Mouse (Mus musculus) lung, embryonic 16.5 days (tissue): ENCODE measurements around the gene Cops2. TPM values are rescaled to one million over a fixed set of nuclear protein-coding genes. Genes with fewer than 3 reads are reported as not detected.

ENCODE experiments used
- ATAC-seq: fragments of 200-750 bp; cut with Nextera tagmentation; 2 replicates; pipeline ENCODE4 v1.8.0; 2017; ENCODE audit warnings: low read depth, mild to moderate bottlenecking, moderate library complexity
- H3K27ac ChIP-seq: fragments of 300-500 bp; sonication (generic); 2 replicates; pipeline ENCODE4 v1.5.1; 2014; ENCODE audit warnings: mild to moderate bottlenecking, control low read depth, low read length
- H3K27me3 ChIP-seq: fragments of 300-500 bp; sonication (generic); 2 replicates; pipeline ENCODE4 v1.6.1; 2014; ENCODE audit warnings: low read depth, low read length, mixed read lengths; ENCODE audit not compliant: control insufficient read depth, insufficient read depth
- H3K36me3 ChIP-seq: fragments of 300-500 bp; sonication (generic); 2 replicates; pipeline ENCODE4 v1.6.1; 2014; ENCODE audit warnings: low read length; ENCODE audit not compliant: control insufficient read depth, insufficient read depth
- H3K4me1 ChIP-seq: fragments of 300-500 bp; sonication (generic); replicated peaks from 2 replicates; pipeline ENCODE4 v1.6.1; 2014; ENCODE audit warnings: low read length, mixed read lengths; ENCODE audit not compliant: control insufficient read depth, insufficient read depth
- H3K4me2 ChIP-seq: fragments of 300-500 bp; sonication (generic); 2 replicates; pipeline ENCODE4 v1.6.1; 2014; ENCODE audit warnings: low read depth, low read length, control low read depth
- H3K4me3 ChIP-seq: fragments of 300-500 bp; sonication (generic); 2 replicates; pipeline ENCODE4 v1.5.1; 2014; ENCODE audit warnings: mild to moderate bottlenecking, low read length, control low read depth
- H3K9ac ChIP-seq: fragments of 300-500 bp; sonication (generic); 2 replicates; pipeline ENCODE4 v1.6.1; 2014; ENCODE audit warnings: low read length, control low read depth
- H3K9me3 ChIP-seq: fragments of 300-500 bp; sonication (generic); 2 replicates; pipeline ENCODE4 v1.6.1; 2016; ENCODE audit warnings: low read length; ENCODE audit not compliant: control insufficient read depth
- WGBS: fragments of 180-500 bp; shearing (Covaris S2); extraction: QIAGEN DNeasy Blood & Tissue Kit; methylation state at CpG from one replicate; pipeline ENCODE4 v1.1.7; 2014; 5-methylcytosine and 5-hydroxymethylcytosine counted together
- polyA plus RNA-seq: library from polyadenylated mRNA; unstranded; fragments of >200 nt; fragmentation: Nextera tagmentation; extraction: Ambion mirVana; gene quantifications from 2 replicates; pipeline ENCODE4 v1.2.1, GENCODE M21; 2015

The Cops2 gene
- polyA plus RNA-seq, 1 experiment from 2014 or later: 74.8 TPM

- Histone ChIP-seq H3K4me2 (no peak overlapping the region), H3K36me3 (peaks cover 30% of the 10 kb centered on the region), H3K9me3 (no peaks in the 10 kb centered on the region), H3K9ac (no peak overlapping the region), H3K4me3 (no peak overlapping the region), H3K27ac (no peak overlapping the region), H3K27me3 (no peaks in the 10 kb centered on the region), H3K4me1 (no peaks in the 10 kb centered on the region)
- WGBS: 79% methylated on average over 2 of the region's 2 CpGs
- ATAC-seq: no peak
Observed at GRCm38 (mm10) chr2:125838708-125839284, 20.1 kb downstream of the Cops2 start.

- 94% methylated on average over 7 of the region's 7 CpGs for WGBS
- ATAC-seq: no peak
Observed at GRCm38 (mm10) chr2:125838091-125838490, 20.8 kb downstream of the Cops2 start.

GRCm38 (mm10) chr2:125829924-125830323, 29.0 kb downstream of the Cops2 start:
- ATAC-seq: no peak
- Histone ChIP-seq H3K27me3 (no peaks in the 10 kb centered on the region), H3K4me3 (no peak overlapping the region), H3K36me3 (peaks cover 29% of the 10 kb centered on the region), H3K4me1 (no peaks in the 10 kb centered on the region), H3K9me3 (no peaks in the 10 kb centered on the region), H3K27ac (no peak overlapping the region), H3K4me2 (no peak overlapping the region), H3K9ac (no peak overlapping the region)
- 89% methylated on average over 2 of the region's 2 CpGs for WGBS

More at GRCm38 (mm10) chr2:125838091-125838490, 20.8 kb downstream of the Cops2 start:
- H3K9me3 ChIP-seq: no peaks in the 10 kb centered on the region
- no peak overlapping the region for H3K9ac ChIP-seq
- no peaks in the 10 kb centered on the region for H3K4me1 ChIP-seq
- no peaks in the 10 kb centered on the region for H3K27me3 ChIP-seq
- no peak overlapping the region for H3K4me3 ChIP-seq
- peaks cover 34% of the 10 kb centered on the region for H3K36me3 ChIP-seq
- no peak overlapping the region for H3K4me2 ChIP-seq
- no peak overlapping the region for H3K27ac ChIP-seq

- Histone ChIP-seq H3K4me1 (no peaks in the 10 kb centered on the region), H3K9me3 (no peaks in the 10 kb centered on the region), H3K27ac (no peak overlapping the region), H3K27me3 (no peaks in the 10 kb centered on the region), H3K9ac (no peak overlapping the region), H3K4me2 (no peak overlapping the region), H3K36me3 (peaks cover 20% of the 10 kb centered on the region), H3K4me3 (no peak overlapping the region)
- no peak for ATAC-seq
- WGBS: 83% methylated on average over 4 of the region's 4 CpGs
Observed at GRCm38 (mm10) chr2:125827898-125828297, 31.0 kb downstream of the Cops2 start.

- no peak overlapping the region for H3K4me3 ChIP-seq
- no peaks in the 10 kb centered on the region for H3K9me3 ChIP-seq
- no peaks in the 10 kb centered on the region for H3K27me3 ChIP-seq
- 77% methylated on average over 4 of the region's 4 CpGs for WGBS
- no peak overlapping the region for H3K4me2 ChIP-seq
- H3K9ac ChIP-seq: no peak overlapping the region
- H3K4me1 ChIP-seq: no peaks in the 10 kb centered on the region
- peaks cover 8% of the 10 kb centered on the region; the same call in 1 of the 2 replicates for H3K36me3 ChIP-seq
- no peak overlapping the region for H3K27ac ChIP-seq
- no peak for ATAC-seq
Observed at GRCm38 (mm10) chr2:125826201-125826600, 32.7 kb downstream of the Cops2 start.

GRCm38 (mm10) chr2:125820397-125820796, 38.5 kb downstream of the Cops2 start:
- no peak overlapping the region for H3K27ac ChIP-seq
- 72% methylated on average over 4 of the region's 4 CpGs for WGBS

GRCm38 (mm10) chr2:125813972-125814595, 44.9 kb downstream of the Cops2 start:
- H3K36me3 ChIP-seq: no peaks in the 10 kb centered on the region
- H3K9me3 ChIP-seq: no peaks in the 10 kb centered on the region
- WGBS: 51% methylated on average over 9 of the region's 9 CpGs
- no peaks in the 10 kb centered on the region for H3K4me1 ChIP-seq
- no peaks in the 10 kb centered on the region for H3K27me3 ChIP-seq
- no peak overlapping the region for H3K4me2 ChIP-seq
- H3K9ac ChIP-seq: no peak overlapping the region
- no peak overlapping the region for H3K4me3 ChIP-seq
- H3K27ac ChIP-seq: no peak overlapping the region
- ATAC-seq: no peak

More at GRCm38 (mm10) chr2:125820397-125820796, 38.5 kb downstream of the Cops2 start:
- Histone ChIP-seq H3K9ac (no peak overlapping the region), H3K4me2 (no peak overlapping the region), H3K4me3 (no peak overlapping the region), H3K36me3 (no peaks in the 10 kb centered on the region), H3K27me3 (no peaks in the 10 kb centered on the region), H3K9me3 (no peaks in the 10 kb centered on the region), H3K4me1 (no peaks in the 10 kb centered on the region)
- ATAC-seq: no peak

- H3K9ac ChIP-seq: no peak overlapping the region
- H3K4me2 ChIP-seq: no peak overlapping the region
- WGBS: 67% methylated on average over 2 of the region's 2 CpGs
- H3K4me1 ChIP-seq: no peaks in the 10 kb centered on the region
- H3K9me3 ChIP-seq: no peaks in the 10 kb centered on the region
- H3K27ac ChIP-seq: no peak overlapping the region
- ATAC-seq: no peak
- no peaks in the 10 kb centered on the region for H3K27me3 ChIP-seq
- no peak overlapping the region for H3K4me3 ChIP-seq
- no peaks in the 10 kb centered on the region for H3K36me3 ChIP-seq
Observed at GRCm38 (mm10) chr2:125811332-125811731, 47.6 kb downstream of the Cops2 start.

- WGBS: 77% methylated on average over 7 of the region's 7 CpGs
- H3K9me3 ChIP-seq: no peaks in the 10 kb centered on the region
- H3K9ac ChIP-seq: no peak overlapping the region
- no peak overlapping the region for H3K4me2 ChIP-seq
- no peak for ATAC-seq
- H3K27me3 ChIP-seq: no peaks in the 10 kb centered on the region
- H3K27ac ChIP-seq: no peak overlapping the region
- no peaks in the 10 kb centered on the region for H3K4me1 ChIP-seq
- no peak overlapping the region for H3K4me3 ChIP-seq
- no peaks in the 10 kb centered on the region for H3K36me3 ChIP-seq
Observed at GRCm38 (mm10) chr2:125809551-125809950, 49.4 kb downstream of the Cops2 start.
